Mouse (Mus musculus): Measurements from ENCODE around the gene Il34. TPM values are rescaled to one million over a fixed set of nuclear protein-coding genes. Genes with fewer than 3 reads are reported as not detected.
"Not testable (repeated sequence)": the region's sequence is repeated elsewhere in the genome, so short reads cannot be mapped to it uniquely, and the experiment has no call there.

Gene Il34
- total RNA-seq, 2 experiments from 2014 or later, result 103 TPM

DNA sequence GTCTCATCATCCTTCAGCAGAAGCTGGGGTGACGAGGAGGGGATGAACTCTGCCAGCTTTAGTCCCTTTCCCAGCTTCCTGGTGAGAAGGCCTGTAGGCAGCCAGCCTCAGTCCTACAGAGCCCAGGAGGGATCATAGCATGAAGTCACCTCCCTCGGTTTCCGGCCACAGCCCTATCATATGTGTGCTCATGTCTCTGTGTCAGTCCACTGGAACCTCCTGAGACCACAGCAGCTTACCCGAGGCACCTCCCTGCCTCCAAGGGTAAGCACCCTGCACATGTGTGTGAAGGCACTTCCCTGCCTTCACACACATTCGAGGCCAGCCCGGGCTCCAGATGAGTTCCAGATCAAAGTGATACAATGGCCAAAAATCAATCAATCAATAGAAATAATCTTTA lies 15.5 kb downstream of the Il34 start:
- Histone ChIP-seq H3K4me3 (no peak overlapping the region), H3K27ac (no peak overlapping the region)
- TF ChIP-seq CTCF (IDR thresholded peaks at IDR 0.05), result no peak
- DNase-seq (ENCODE audit: extremely low spot score in 1 of 2, low spot score in 2 of 2), result no peak
- intact Hi-C loops (cut with DNase I), result no loop called here

DNA sequence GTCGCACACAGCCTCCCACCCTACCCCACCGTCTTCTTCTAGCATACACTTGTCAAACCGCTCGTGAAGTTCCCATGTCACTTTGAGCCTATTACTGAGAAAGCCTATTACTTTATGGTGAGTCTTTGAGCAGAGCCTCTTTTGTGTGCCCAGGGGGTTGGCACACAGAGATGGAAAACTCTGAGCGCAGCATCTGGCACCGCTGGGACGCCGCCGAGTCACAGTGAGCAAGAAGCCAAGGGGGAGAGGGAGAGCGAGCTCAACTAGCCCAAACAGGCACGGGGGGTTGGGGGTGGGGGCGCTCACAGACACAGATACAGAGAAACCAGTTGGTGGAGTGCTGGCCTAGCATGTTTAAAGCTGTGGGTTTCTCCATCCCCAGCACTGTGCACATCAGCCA lies 16.2 kb downstream of the Il34 start:
- DNase-seq (ENCODE audit: extremely low spot score in 1 of 2, low spot score in 2 of 2), result no peak
- TF ChIP-seq CTCF (IDR thresholded peaks at IDR 0.05), result no peak
- intact Hi-C loops (cut with DNase I), result no loop called here
- no peak overlapping the region for H3K27ac ChIP-seq
- no peak overlapping the region for H3K4me3 ChIP-seq

DNA sequence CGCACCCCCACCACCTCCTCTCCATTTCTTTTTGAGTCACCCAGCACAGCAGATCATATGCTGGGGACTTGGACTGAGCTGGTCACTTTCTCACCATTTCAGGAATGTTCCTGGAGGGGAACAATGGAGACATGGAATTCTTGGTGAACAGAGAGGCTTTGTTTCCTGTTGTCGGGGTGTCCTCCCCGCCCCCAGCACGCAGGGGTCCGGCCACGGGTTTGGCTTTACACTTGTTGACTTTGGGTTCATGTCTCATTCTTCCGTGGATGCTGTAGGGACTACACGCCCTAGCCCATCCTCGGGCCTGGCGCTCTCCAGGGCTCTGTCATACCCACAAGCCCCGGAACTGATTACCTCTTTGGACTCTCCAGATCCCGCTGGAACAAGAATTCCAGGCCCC lies 16.7 kb downstream of the Il34 start:
- Histone ChIP-seq H3K4me3 (no peak overlapping the region), H3K27ac (no peak overlapping the region)
- intact Hi-C loops (cut with DNase I), result no loop called here
- no peak for DNase-seq (ENCODE audit: extremely low spot score in 1 of 2, low spot score in 2 of 2)
- TF ChIP-seq CTCF (IDR thresholded peaks at IDR 0.05), result no peak

DNA sequence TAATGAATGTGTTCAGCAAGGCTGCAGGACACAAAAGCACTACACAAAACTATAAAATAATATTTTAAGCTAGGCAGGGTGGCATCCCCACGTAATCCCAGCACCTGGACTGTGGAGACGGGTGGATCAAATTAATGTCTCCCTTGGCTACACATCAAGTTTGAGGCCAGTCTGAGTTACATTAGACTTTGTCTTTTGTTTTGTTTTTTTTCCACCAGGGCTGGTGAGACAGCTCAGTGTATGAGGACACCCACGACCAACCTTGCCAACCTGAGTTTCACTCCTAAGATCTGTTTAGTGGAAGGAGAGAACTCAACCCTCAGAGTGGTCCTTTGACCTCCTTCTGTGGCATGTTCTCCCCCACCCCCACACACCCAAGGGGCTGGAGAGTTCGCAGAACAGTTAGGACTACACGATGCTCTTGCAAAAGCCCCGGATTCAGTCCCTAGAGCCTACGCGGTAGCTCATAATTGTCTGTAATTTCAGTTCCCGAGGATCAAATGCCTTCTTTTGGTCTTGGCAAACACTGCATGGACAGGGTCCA lies 18.2 kb downstream of the Il34 start:
- intact Hi-C loops (cut with DNase I), result no loop called here
- H3K4me3 ChIP-seq, result no peak overlapping the region
- no peak for TF ChIP-seq CTCF (IDR thresholded peaks at IDR 0.05)
- no peak for DNase-seq (ENCODE audit: extremely low spot score in 1 of 2, low spot score in 2 of 2)
- H3K27ac ChIP-seq, result no peak overlapping the region

DNA sequence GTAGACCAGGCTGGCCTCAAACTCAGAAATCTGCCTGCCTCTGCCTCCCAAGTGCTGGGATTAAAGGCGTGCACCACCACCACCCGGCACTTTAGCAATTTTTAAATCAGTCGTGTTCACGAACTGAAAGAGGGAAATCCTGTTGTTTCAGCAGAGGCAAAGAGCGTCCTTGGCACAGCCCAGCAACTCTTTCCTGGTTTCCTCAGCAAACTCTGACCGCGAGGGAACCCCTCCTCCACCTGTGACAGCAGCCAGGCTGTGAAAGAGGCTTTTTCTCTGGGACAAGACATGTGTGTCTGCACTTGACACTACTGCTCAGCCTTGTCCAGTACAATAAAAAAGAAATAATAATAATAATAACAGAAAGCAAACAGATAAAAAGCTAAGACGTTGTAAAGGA lies 18.8 kb downstream of the Il34 start:
- DNase-seq (ENCODE audit: extremely low spot score in 1 of 2, low spot score in 2 of 2), result no peak
- intact Hi-C loops (cut with DNase I), result no loop called here
- no peak overlapping the region for H3K4me3 ChIP-seq
- TF ChIP-seq CTCF (IDR thresholded peaks at IDR 0.05), result no peak
- no peak overlapping the region for H3K27ac ChIP-seq

DNA sequence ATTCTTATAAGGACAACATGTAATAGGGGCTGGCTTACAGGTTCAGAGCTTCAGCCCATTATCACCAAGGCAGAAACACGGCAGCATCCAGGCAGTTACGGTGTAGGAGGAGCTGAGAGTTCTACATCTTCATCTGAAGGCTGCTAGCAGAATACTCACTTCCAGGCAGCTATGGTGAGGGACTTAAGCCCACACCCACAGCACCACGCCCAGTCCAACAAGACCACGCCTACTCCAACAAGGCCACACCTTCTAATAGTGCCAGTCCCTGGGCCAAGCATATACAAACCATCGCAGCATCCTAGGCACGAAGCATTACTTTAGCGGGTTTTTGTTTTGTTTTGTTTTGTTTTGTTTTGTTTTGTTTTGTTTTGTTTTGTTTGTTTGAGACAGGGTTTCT lies 19.2 kb downstream of the Il34 start:
- intact Hi-C loops (cut with DNase I), result not testable (repeated sequence)

DNA sequence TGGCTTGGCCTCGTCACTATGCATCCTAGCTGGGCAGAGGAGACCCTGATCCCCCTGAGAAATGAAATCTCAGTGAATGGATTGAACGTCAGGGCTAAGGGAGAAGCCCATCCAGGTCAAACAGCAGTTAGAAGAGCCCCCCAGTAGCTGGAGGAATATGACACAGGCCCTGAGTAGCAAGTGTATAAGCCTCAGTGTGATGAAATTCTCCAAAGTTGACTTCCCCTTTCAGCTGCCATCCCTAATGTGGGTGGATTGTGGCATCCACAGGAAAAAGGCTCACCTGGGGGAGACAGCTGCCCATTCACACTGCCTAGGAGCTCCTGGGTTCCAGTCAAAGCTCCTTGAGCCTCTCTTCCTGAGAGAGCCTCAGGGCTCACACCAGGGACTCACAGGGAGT lies 20.4 kb downstream of the Il34 start:
- intact Hi-C loops (cut with DNase I), result no loop called here
- no peak overlapping the region for H3K4me3 ChIP-seq
- no peak overlapping the region for H3K27ac ChIP-seq
- TF ChIP-seq CTCF (IDR thresholded peaks at IDR 0.05), result no peak
- DNase-seq (ENCODE audit: extremely low spot score in 1 of 2, low spot score in 2 of 2), result no peak

More for the DNA sequence above, 19.2 kb downstream of the Il34 start:
- not testable (repeated sequence) for DNase-seq (ENCODE audit: extremely low spot score in 1 of 2, low spot score in 2 of 2); H3K4me3 ChIP-seq; H3K27ac ChIP-seq

DNA sequence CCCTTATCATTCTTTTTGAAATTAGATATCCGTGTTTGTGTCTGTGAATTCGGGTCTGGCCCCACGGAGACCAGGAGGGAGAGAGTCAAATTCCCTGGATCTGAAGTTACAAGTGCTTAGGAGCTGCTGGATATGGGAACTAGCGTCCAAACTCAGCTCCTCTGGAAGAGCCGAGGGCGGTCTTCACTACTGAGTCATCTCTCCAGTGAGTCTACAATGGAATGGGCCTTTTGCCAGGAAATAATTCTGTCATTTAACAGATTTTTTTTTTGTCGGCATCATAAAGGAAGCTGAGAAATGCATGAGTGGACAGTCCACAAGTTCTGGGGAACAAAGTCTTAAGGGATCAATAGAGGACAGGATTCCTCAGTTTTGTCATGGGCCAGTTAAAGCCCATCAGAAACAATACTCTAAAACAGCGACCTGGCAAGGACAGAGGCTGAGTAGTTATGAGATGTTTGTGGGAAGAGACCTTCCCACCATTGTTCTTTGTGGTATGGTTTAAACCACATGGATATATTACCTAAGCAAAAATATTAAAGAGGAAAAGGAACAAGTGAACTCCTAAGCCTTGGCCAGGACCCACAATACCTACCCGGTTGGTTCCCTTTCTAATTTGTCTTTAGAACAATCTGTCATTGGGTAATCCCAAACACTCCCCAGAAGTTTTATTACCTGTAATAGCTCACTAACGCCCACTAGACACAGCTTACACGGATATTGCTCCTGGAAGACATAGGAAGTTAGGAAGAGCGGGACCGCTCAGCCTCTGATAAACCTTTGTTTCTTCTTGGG lies 25.6 kb downstream of the Il34 start:
- DNase-seq (ENCODE audit: extremely low spot score in 1 of 2, low spot score in 2 of 2), result no peak
- Histone ChIP-seq H3K4me3 (no peak overlapping the region), H3K27ac (no peak overlapping the region)
- intact Hi-C loops (cut with DNase I), result no loop called here
- no peak for TF ChIP-seq CTCF (IDR thresholded peaks at IDR 0.05)

DNA sequence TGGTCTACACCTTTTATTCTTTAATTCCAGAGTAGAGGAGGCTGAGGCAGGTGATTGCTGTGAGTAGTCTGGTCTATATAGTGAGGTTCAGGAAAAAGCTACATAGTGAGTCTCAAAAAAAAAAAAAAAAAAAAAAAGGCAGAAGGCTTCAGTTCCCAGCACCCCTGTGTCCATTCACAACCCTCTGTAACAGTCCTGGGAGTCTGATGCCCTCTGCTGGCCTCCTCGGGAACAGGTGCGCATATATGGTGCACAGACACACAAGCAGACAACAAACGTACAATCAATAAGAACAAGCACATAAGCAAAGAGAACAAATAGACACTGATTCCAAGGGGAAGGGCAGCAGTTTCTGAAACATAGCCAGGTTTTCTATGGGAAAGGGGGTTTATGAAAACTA lies 29.4 kb downstream of the Il34 start:
- H3K27ac ChIP-seq, result no peak overlapping the region
- DNase-seq (ENCODE audit: extremely low spot score in 1 of 2, low spot score in 2 of 2), result no peak
- intact Hi-C loops (cut with DNase I), result no loop called here
- TF ChIP-seq CTCF (IDR thresholded peaks at IDR 0.05), result no peak; the same call in 1 of the 2 replicates
- H3K4me3 ChIP-seq, result no peak overlapping the region

DNA sequence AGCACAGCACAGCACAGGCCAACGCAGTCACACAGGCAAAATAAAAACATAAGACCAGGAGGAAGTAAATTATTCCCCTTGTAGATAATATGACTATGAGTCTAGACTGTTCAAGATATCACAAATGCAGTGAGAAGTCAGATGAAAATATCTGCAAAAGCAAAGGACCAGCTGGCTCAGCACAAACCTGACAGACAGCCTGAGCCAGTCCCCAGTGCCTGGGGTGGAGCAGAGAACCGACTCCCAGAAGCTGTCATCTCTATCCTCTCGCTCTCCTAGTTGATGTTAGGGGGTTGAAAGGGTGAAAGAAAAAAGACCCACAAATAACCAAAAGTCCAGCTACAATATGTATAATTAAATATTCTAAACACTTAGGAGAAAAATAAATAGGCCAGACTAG lies 30.0 kb downstream of the Il34 start:
- Histone ChIP-seq H3K4me3 (no peak overlapping the region), H3K27ac (no peak overlapping the region)
- TF ChIP-seq CTCF (IDR thresholded peaks at IDR 0.05), result no peak
- DNase-seq (ENCODE audit: extremely low spot score in 1 of 2, low spot score in 2 of 2), result no peak
- intact Hi-C loops (cut with DNase I), result no loop called here

DNA sequence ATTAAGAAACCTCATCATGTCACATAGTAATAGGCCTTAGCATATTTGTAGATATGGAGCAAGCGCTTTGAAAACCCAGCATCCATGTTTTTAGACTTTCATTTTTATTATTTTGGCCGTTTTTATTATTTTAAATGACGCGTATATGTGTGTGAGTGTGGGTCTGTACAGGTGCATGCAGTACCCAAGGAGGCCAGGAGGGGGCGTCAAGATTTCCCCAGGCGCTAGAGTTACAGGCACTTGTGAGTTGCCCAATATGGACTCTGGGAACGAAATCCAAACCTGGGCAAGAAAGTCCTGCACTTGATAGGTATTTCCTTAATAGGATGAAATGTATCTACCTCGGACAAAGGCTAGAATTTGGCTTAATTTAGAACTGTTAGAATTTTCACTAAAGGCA lies 30.4 kb downstream of the Il34 start:
- Histone ChIP-seq H3K27ac (no peak overlapping the region), H3K4me3 (no peak overlapping the region)
- DNase-seq (ENCODE audit: extremely low spot score in 1 of 2, low spot score in 2 of 2), result no peak
- intact Hi-C loops (cut with DNase I), result no loop called here
- TF ChIP-seq CTCF (IDR thresholded peaks at IDR 0.05), result peak; percentile 51

DNA sequence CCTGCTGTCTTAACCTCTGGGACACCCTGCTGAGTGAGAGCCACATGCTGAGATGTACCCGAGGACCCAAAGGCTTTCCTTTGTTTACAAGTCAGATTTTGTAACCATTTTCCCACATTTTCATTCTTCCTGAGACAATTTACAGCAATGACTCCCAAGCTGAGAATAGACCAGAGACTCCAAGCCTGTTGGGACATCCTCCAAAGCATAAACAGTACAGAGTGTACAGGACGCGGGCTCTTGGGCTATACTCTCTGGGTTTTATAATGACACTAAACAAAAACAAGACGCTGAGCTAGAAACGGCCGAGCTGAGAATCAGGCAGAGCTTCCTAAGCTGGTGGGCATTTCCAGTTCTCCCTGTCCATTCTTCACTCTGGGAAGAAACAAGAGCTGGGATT lies 31.0 kb downstream of the Il34 start:
- no peak for DNase-seq (ENCODE audit: extremely low spot score in 1 of 2, low spot score in 2 of 2)
- Histone ChIP-seq H3K27ac (no peak overlapping the region), H3K4me3 (no peak overlapping the region)
- no peak for TF ChIP-seq CTCF (IDR thresholded peaks at IDR 0.05)
- intact Hi-C loops (cut with DNase I), result no loop called here

DNA sequence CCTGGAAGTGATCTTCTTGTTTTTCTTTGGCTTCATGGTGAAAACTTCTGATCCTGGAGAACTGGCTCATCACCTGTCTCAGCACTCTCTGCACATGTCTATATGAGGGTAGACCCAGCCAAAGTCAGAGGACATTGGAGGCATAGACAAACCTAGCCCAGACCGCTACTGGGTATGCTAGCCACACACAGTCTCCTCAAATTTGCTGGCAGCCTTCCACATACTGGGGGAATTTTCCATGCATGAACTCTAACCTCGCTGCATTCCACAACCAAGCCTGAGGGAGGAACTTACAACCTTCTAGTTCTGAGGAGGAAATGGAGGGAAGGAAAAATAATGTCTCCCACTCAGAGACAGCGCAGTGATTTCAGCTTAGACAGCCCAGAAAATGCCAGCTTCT lies 31.7 kb downstream of the Il34 start:
- no peak overlapping the region for H3K4me3 ChIP-seq
- no peak for DNase-seq (ENCODE audit: extremely low spot score in 1 of 2, low spot score in 2 of 2)
- H3K27ac ChIP-seq, result no peak overlapping the region
- TF ChIP-seq CTCF (IDR thresholded peaks at IDR 0.05), result no peak
- intact Hi-C loops (cut with DNase I), result no loop called here
